Mouse (Mus musculus): ENCODE measurements around the gene Tbl3.
"Not testable (repeated sequence)": the region's sequence is repeated elsewhere in the genome, so short reads cannot be mapped to it uniquely, and the experiment has no call there.

Gene Tbl3

DNA sequence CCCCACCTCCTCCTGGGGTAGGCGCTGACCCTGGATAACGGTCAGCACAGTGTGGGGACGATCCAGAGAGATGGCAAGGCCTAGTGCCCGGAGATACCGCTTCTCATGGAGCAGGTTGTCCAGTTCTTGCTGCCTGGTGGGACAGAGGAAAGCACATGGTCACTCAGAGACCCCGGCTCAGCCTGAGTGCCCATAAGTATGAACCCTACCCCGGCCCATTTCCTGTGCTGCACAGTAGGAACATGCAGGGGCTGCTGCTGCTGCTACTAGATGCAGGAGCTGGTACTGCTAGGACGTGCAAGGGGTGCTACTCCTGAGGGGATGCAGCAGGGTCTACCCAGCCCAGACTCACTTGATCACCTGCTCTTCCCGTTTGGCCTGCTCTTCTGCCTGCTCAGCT is 6.2 kb downstream of the Tbl3 start:
- in situ Hi-C loops (cut with MboI; ENCODE audit: unreplicated experiment in 2 of 2): no loop called here

DNA sequence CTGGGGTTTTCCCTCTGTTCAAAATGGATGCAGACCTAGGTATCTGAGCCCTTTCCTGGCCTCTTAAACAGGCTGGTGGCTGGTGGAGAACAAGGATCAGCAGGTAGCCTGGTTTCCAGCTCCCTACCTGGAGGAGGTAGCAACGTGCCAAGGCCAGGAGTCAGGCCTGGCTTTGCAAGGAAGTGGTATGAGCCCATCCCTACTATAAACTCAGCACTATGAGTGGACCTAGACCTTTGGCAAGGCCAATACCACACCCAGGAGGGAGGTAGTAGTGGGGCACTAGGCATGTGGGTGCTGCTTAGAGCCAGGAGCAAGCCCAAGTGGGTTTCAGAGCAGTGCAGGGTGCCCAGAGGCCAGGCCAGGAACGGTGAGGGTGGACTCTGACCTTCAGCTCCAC is 8.0 kb downstream of the Tbl3 start:
- in situ Hi-C loops (cut with MboI; ENCODE audit: unreplicated experiment in 2 of 2): no loop called here

DNA sequence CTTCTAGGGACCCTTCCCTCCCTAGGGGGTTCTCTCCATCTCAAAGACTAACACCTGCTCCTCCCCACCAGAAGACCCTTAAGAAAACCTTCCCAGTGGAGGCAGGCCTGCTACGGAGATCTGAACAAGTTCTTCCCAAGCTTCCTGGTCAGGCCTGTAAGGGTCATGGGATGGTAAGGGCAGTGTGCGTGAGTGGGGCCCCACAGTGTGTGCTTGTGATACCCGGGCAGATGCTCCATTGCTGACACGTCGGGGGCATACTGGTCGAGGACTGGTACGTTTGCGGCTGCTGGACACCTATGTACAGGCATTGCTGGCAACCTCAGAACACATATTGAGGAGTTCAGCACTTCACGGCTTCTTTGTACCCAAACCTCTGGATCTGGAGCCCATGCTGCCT is 8.7 kb downstream of the Tbl3 start:
- in situ Hi-C loops (cut with MboI; ENCODE audit: unreplicated experiment in 2 of 2): no loop called here

DNA sequence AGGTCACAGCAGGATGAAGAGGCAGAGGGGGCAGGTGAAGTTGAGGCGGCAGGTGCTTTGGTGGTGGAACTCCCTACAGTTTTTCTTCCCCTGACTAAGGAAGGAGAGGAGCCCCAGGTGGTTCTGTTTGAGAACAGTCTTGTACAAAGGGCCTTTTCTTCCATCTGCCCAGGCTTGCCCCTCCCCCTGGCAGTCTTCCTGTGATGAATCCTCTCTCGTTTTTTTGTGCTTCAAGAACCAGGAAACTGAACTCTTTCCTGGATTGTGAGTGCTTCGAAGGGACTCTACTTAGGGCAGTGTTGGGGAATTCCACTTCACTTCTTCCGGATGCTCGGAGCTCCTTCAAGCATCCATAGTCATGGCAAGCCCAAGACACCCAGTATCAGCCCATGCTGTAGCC is 9.5 kb downstream of the Tbl3 start:
- in situ Hi-C loops (cut with MboI; ENCODE audit: unreplicated experiment in 2 of 2): no loop called here

DNA sequence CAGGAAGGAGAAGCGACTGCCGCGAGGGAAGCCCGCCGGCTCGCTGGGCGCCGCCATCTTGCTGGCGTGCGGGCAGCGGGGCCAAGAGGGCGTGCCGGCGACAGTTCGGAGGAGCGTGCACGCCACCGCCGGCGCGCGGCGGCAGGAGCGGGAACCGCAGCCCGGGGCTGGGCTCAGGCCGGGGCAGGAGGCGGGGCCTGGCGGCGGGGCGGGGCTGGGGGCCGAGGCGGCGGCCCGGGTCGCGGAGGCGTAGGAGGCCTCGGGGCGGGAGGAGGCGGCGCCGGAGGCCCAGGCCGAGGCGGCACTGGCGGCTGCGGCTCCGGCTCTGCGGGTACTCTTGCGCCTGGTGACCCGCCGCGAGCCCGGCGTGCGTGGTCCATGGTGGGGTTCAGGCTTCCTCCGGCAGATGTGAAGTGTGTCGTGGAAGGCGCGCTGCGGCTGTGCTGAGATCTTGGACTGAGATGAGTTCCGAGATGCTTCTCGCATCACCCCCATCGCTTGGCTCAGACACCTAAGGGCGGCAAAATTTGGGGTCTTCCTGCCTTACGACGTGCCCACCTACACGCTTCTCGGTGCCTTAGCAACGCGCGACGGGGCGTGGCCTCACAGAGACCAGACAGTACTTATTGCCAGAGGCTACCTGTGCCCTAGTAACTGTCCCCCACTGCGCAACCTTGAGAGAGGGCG is 11.3 kb downstream of the Tbl3 start, which contains the start of the genes Gfer and Noxo1:
Gene Gfer, minus strand, starts transcription at position 146 of the 687 bp plus-strand sequence.
Gene Noxo1, plus strand, starts transcription at position 224 of the 687 bp plus-strand sequence.
- in situ Hi-C loops (cut with MboI; ENCODE audit: unreplicated experiment in 2 of 2): no loop called here

DNA sequence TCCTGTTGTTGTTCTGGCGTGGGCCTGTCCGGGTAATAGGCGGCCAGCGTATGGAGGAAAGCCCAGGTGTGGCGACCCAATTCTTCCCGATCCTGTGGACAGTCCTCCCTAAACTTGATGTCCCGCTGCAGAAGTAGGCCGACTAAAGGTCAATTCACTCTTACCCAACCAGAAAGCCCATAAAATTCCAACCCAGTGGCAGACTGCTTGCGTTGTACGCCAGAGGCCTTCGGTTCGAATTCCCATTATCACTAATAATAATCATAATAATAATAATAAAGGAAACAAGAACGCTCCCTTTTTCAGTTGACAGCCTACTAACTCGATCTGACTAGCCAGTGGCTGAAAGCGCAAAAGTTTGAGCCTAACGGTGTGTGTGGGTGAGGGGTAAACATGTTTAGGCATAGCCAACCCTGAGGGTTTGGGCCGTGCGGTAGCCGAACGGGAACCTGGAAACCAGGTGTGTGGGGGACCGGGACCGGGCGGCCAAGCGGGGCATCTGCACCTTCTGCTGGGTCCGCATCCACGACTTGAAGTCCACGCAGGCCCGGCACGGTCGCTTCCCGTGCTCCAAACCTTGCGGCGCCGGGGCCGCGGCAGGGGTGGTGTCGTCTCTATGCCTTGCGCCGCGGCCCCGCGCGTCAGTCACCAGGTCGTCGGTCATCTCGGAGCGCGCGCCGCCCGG is 12.0 kb downstream of the Tbl3 start:
- in situ Hi-C loops (cut with MboI; ENCODE audit: unreplicated experiment in 2 of 2): no loop called here

DNA sequence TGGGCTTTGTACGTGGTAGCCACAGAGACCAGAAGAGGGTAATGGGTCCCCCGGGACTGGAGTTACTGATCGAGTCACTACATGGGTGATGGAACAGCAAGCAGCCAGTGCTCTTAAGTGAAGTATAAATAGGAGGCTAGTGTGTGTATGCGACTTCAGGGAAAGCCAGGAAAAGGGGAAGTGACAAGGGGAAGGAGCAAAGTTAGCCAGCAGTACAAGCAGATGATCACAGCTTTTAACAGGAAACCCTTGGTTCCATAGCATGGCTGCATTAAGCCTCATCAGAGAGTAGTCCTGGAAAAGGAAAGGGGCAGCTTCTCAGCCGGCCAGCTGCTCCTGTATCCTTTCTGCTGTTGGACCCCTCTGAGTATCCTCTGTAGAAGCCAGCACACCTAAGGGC is 15.1 kb downstream of the Tbl3 start:
- in situ Hi-C loops (cut with MboI; ENCODE audit: unreplicated experiment in 2 of 2): no loop called here

DNA sequence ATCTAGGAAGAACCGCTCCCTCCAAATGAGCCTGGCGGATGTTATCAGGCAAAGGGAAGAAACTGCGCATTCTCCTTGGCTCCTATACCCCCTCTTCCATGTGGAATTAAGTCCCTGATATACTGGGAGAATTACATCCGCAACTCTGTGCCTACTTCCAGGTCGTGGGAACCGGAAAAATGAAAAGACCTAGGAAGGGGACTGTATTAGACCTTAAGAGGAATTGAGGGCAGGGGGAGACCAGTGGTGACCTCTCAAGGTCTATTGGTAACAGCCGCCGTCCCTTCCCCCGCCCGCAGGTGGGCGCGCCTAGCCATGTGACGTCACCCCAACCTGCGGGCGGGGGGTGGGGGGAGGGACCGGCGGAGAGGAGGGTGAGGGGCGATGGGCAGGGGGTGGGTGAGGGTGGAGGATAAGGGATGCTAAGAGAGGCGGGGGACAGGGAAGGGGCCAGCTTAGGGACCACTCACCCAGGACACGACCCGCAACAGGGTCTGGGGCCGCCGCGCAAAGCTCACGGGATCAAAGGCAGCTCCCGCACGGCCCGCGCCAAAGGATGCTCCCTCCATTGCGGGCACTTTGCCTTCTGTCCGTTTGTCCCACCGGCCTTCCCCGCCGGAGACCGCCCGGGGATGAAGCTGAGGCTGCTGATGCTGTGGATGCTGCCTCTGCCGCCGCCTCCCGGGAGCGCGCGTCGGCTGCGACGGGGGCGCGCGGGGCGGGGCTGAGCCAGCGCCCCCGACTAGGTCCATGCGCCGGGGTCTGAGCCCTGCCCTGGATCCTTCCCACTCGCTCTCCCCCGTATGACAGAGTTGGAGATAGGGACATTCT is 18.0 kb downstream of the Tbl3 start, which contains the start of gene Syngr3:
Gene Syngr3, minus strand, starts transcription at position 705 of the 831 bp plus-strand sequence.
- in situ Hi-C loops (cut with MboI; ENCODE audit: unreplicated experiment in 2 of 2): no loop called here

DNA sequence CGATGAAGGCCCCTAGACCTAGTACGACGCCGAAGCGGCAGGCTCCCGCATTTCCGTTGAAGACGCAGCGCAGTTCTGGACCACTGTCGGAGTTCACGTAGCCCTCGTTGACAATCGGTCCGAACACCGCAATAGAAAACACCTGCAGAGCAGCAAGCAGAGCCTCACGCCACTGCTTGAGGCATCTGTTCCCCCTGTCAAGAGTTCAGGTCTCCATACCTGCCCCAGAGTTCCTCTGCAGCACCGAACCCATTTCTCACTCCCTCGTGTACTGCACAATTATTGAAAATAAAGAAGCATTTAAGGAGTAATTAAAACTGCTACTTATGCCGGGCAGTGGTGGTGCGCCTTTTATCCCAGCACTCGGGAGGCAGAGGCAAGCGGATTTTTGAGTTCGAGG is 19.9 kb downstream of the Tbl3 start:
- in situ Hi-C loops (cut with MboI; ENCODE audit: unreplicated experiment in 2 of 2): no loop called here

DNA sequence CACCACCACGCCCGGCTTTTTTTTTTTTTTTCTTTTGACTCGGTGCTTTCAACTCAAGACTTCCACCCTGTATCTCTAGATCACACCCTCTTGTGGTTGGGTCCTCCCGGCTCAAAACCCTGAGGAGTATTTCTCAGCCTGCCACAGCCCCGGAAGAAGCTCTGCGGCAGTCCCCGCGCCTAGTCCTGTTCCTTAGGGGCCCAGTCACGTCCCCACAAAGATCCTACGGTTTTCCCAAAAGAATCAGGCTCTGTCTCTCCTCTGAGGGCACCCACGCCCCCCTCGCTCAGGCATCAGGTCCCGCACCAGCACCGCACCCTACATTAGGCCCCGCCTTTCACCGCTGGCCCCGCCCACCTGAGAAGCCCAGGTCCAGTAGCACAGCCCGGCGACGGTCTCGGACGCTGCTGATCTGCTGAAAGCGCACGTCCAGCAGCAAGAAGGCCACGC is 20.3 kb downstream of the Tbl3 start:
- in situ Hi-C loops (cut with MboI; ENCODE audit: unreplicated experiment in 2 of 2): no loop called here

DNA sequence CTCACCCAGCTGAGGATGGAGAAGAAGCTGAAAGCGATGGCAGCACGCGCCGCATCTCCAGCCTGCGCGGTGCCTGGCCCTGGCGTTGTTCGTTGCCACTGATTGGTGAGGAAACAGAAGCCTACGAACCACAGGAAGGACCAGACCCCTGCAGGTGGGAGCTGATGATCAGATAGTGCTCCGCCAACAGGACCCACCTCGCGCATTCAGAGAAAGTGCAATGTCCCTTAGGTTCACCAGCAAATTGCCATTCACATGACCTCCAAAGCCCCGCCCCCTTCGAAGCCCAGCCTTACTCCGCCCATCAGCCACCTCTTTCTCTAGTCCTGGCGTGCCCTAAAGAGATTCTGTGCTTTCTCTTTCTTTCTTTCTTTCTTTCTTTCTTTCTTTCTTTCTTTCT is 20.9 kb downstream of the Tbl3 start:
- in situ Hi-C loops (cut with MboI; ENCODE audit: unreplicated experiment in 2 of 2): no loop called here

DNA sequence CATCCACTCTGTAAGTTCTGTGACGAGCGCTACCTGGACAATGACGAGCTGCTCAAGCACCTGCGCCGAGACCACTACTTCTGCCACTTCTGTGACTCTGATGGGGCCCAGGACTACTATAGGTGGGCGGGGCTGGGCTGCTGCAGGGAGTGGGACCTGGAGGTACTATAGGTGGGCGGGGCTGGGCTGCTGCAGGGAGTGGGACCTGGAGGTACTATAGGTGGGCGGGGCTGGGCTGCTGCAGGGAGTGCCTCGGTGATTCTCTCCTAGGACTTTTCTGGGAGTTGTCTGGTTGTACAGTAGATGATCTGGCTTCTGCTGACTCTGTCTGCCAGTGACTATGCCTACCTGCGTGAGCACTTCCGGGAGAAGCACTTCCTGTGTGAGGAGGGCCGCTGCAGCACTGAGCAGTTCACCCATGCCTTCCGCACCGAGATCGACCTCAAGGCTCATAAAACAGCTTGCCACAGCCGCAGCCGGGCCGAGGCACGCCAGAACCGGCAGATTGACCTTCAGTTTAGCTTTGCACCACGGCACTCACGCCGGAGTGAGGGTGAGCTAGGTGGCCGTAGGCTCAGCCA is 29.9 kb downstream of the Tbl3 start:
- in situ Hi-C loops (cut with MboI; ENCODE audit: unreplicated experiment in 2 of 2): no loop called here

DNA sequence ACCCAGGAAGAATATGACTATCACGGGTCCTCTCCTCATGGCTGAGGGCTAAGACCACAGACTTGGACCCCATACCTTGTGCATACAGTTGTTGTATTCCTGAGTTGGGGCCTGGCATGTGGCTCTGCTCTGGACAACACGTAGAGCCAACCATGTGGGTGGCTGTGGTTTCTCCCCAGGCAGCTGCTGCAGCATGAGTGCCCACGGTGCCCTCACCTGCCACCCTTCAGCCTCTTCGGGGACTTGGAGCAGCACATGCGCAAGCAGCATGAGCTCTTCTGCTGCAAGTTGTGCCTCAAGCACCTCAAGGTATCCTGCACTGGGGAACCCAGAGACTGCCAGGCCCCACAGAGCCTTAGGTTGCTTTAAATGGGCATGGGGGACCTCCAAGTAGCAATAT is 30.6 kb downstream of the Tbl3 start:
- in situ Hi-C loops (cut with MboI; ENCODE audit: unreplicated experiment in 2 of 2): no loop called here

DNA sequence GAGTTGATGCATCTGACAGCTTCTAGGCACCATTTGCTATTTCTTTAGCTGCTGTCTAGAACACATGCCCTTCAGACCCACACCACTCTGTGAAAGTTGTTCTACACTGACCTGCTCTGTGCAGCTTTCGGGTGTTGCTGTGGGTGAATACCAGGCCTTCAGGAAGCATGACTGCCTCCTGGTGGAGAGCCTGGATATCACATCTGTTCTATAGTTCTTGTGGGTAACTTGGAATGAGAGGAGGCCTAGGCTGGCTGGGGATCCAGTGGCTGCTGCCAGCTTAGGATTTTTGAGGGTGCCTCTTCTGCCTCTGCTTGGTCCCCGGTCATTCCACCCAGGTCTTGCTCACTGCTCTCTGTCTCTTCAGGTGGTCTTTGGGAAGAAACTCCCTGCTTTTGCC is 31.3 kb downstream of the Tbl3 start:
- in situ Hi-C loops (cut with MboI; ENCODE audit: unreplicated experiment in 2 of 2): no loop called here

DNA sequence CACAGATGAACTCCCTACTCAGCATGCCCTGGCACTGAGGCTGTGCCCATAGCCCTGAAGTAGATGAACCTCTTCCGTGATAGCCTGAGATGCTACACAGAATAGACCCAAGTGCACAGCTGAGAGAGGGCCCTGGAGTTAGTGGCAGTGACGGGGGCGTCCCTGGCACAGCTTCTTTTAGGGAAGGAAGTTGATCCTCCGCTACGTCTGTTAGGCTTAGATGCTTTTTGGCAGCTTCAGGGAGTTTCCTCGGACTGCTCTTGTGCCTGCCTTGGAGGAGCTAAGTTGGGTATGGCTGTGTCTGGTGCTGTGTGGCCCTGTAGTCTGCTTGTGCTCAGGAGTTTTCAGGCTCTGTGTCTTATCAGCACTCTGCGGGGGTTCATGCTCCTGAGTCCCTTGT is 33.2 kb downstream of the Tbl3 start:
- in situ Hi-C loops (cut with MboI; ENCODE audit: unreplicated experiment in 2 of 2): no loop called here

DNA sequence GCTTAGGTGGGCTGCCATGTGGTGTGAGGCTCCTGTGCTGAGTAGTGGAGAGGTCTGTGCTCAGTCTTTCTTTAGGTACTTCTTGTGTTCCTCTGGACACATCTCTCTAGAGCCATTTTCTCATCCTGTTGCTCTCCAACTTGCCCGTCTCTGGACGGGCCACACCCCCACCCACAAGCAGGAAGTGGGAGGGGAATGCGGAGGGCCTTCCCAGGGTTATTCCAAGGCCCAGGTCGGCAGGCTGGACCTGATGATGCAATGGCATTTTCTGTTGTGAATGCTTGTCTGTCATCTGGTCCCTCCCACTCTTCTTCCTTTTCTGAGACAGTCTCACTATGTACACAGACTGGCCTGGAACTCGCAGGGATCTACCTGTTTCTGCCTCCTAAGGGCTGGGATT is 35.3 kb downstream of the Tbl3 start:
- in situ Hi-C loops (cut with MboI; ENCODE audit: unreplicated experiment in 2 of 2): no loop called here

DNA sequence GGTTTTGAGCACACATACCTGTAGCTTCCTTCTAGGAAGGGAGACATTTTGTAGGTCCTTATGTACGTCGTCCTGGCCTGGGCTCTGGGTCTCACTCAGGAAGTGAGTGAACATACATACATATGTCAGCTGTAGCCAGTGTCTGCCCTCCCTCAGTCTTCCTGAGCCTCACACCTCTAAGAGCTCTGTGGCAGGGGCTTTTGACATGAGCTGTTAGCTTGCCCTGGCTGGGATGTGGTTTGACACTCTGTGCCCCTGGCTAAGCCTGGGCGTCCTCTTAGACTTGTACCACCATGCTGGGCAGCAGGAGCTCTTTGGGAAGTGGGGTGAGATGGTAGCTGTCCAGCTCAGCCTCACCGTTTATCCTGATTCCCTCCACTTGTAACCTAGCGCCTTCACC is 36.1 kb downstream of the Tbl3 start:
- in situ Hi-C loops (cut with MboI; ENCODE audit: unreplicated experiment in 2 of 2): no loop called here

DNA sequence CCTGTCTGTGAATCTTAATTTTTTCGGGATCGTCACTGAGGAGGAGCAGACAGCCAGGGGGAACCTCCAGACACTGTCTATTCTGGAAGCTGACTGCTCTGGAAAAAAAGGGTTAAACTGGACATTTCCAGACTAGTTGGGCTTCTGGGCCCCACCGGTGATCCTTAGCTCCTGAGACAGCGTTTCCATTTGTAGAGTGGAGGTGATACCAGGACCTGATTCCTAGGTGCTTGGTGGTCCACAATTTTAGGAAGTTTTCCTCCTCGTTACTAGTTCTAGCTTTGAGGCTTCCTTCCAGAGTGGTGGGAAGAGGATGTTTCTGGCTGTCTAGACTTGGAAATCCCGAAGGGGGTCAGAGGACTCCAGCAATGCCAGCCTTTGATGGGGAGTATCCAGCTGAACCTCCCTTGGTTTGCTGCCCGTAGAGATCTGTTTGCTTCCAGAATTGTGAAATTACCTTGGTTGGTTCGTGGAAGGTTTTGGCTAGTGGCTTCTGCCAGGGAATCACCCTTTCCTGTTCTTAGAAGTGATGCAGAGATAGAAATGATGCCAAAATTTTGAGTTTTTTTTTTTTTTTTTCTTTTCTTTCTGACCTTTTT is 37.1 kb downstream of the Tbl3 start:
- in situ Hi-C loops (cut with MboI; ENCODE audit: unreplicated experiment in 2 of 2): no loop called here

DNA sequence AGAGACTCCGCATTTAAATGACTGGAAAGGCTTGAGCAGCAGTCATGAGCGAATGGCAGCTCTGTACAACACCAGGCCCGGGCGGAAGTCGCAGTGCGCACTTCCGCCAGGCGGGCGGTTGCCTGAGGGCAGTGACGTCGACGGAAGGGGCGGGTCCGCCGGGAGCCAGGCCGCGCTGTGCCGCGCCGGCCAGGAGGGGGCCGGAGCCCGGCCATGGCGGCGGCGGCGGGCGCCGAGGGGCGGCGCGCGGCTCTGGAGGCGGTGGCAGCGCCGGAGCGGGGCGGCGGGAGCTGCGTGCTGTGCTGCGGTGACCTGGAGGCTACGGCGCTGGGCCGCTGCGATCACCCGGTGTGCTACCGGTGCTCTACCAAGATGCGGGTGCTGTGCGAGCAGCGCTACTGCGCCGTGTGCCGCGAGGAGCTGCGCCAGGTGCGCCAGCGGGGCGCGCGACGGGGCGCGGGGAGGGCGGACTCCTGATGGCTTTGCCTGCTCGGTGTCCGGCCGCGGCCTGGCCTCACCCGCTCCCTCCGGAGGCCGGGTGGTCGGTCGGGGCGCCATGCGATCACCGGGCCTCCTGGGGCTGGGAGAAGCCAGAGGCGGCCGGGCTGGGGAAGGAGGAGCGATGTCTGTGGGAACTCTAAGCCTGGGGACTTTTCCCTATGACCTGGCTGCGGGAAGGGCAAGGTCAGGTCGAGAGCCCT is 37.8 kb downstream of the Tbl3 start, which contains the start of gene Zfp598:
Gene Zfp598, plus strand, starts transcription at position 143 of the 701 bp plus-strand sequence.
- in situ Hi-C loops (cut with MboI; ENCODE audit: unreplicated experiment in 2 of 2): no loop called here

DNA sequence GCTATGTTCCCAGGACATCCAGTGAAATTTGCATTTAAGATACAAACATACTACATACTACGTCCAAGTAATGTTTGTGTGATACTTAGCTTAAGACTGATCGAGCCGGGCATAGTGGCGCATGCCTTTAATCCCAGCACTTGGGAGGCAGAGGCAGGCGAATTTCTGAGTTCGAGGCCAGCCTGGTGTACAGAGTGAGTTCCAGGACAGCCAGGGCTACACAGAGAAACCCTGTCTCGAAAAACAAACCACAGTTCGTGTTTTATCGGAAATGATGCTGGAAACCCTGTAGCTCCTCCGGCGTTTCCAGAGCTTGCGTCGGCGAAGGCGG is 38.3 kb downstream of the Tbl3 start:
- in situ Hi-C loops (cut with MboI; ENCODE audit: unreplicated experiment in 2 of 2): not testable (repeated sequence)
